Mouse (Mus musculus) spleen, adult 12 weeks (tissue): Measurements from ENCODE around the gene Adra2c.

Experiments
- DNase-seq: peaks from one replicate; pipeline ENCODE4 v3.0.0; 2022; ENCODE audit warnings: low spot score

Gene Adra2c

DNA sequence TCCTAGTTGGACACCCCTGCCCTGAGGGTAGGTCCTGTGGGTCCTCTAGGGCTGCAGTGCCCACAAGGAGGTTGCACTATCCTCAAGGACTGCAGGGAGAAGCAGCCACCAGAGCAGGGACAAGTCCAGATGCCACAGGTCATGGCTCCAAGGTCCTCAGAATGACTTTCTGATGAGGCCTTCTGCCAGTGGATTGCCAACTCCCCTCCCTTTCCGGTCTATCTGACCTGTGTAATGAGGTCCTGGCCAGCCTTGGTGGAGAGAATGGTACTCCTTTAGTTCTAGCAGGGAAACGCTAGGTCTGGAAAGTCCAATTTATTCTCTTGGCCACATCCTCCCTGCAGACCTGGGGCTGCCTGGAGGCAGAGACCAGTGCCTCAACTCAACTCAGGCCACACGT lies at the start of gene Adra2c:
Gene Adra2c, plus strand, starts transcription at position 301 of the 400 bp plus-strand sequence.
- no peak for DNase-seq

DNA sequence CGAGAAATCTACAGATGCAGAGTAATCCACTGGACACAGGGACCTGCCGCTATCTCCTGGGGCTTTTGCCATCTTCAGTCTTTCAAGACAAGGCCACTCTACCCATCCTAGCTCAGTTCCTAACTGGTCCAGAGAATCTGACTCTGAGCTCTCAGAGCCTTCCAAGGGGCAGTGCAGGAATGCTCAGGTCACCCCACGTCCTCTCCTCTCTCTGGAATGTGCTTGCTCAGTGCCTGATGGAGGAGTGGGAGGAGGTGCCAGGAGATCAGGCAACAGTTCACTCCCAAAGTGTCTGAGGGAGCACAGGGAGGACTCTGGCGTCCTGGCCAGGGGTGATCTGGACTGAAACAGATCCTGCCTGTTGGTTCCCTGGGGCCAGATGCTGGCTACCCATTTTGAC lies 45.0 kb upstream of the Adra2c start:
- DNase-seq, result no peak

DNA sequence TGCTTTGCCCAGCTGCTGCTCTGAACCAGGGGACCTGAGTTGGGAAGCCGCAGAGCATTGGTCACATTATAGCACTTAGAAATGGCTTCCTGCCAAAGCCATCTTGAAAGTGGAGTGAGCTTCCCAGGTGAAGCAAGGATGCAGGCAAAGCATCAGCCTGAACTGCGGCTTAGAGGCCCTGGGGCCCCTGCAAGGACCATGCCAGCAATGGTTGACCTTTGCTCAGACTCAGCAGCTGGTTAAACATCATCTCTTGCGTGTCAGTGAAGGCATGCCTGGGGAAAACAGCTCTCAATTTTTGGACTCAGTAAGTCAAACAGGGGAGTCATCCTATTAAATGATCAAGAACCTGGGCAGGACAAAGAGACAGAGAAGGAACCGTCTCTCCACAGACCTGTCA lies 40.4 kb upstream of the Adra2c start:
- DNase-seq, result no peak

- DNase-seq, result no peak
These were observed 39.5 kb upstream of the Adra2c start for GRCm38 (mm10) chr5:35238627-35239026.

- no peak for DNase-seq
These were observed 36.6 kb upstream of the Adra2c start for GRCm38 (mm10) chr5:35241556-35241955.

GRCm38 (mm10) chr5:35244204-35244603 lies 33.9 kb upstream of the Adra2c start:
- no peak for DNase-seq

DNA sequence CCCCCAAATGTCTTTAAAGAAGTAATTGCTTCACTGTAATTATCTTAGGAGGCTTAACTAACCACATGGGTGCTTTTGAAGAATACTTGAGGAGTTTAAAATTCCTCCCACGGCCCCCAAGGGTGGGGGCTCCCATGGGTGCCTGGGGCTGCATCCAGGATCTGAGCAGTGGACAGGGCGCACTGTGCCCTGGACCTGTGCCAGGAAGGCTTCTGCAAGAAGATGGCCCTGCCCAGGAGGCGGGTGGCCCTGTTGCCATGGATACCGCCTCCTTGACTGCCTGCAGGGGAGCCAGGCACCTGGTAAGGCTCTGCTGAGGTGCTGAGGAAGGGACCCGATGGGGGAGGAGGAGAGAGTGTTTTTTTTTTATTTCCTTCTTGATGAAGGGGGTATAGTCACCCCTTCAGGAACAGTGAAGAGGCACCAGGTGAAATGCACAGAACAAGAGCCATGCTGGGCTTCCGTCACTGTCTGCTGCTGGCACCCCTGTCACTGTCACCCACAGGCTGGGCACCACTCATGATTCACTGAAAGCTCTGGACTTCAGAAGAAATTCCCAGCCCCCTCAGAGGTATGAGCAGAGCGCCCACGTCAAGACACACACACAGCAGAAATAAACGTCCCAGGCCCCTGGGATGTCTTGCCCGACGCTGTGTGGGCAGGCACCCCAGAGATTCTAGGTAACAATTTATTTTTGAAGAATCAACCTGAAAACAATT lies 32.4 kb upstream of the Adra2c start:
- no peak for DNase-seq

- DNase-seq, result no peak
These were observed 23.0 kb upstream of the Adra2c start for GRCm38 (mm10) chr5:35254964-35255716.

DNA sequence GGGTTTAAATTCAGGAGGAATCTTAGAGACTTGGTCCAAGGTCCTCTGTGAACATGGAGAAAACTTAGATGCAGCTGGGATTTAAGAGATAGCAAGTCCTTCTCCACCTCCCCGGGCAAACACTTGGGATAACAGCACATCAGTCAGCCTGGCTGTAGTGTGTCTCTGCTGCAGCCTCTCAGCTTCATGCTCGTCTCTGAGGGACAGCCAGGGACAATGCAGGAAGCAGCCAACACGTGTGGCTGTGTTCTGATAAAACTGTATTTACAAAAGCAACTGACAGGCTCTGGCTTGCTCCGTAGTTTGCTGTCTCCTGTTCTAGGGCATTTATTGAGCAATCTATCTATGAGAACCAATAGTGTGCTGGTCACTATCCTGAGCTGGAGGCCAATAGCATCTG lies 14.4 kb upstream of the Adra2c start:
- DNase-seq, result no peak

DNA sequence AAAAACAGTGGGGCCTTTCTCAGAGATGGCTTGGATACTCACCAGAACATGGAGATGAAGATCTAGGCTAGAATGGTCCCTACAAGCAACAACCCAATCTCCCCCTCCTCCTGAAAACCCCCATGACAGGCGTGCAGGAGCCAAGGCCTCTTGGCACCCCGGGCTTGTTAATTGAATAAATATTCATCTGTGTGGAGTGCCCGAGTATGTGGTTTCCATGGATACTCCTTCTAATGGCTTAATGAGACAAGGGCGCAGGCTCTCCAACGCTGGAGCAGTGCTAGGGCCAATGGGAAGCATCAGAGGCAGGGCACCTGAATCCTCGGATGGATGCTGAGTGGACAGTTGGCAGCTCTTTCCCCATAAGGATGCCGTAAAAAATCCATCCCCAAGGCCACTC lies 10.6 kb upstream of the Adra2c start:
- no peak for DNase-seq

DNA sequence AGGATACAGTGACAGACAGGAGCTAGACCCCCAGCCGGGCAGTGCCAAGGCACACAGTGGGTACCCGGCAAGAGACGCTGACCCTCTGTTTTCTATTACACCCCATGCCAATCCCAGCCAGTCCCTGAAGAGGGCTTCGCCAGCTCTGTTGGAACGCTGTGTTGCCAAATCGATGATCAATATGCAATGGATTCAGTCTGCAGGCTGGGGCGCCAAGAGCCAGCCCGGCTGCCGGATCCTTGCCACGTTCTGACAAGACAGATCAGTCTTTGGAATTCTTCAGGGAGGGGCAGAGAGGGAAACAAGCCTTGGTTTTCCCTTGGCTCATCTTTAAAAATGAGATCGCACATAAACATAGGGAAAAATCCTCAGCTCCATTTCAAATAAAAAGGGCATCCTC lies 2.8 kb upstream of the Adra2c start:
- DNase-seq, result no peak

DNA sequence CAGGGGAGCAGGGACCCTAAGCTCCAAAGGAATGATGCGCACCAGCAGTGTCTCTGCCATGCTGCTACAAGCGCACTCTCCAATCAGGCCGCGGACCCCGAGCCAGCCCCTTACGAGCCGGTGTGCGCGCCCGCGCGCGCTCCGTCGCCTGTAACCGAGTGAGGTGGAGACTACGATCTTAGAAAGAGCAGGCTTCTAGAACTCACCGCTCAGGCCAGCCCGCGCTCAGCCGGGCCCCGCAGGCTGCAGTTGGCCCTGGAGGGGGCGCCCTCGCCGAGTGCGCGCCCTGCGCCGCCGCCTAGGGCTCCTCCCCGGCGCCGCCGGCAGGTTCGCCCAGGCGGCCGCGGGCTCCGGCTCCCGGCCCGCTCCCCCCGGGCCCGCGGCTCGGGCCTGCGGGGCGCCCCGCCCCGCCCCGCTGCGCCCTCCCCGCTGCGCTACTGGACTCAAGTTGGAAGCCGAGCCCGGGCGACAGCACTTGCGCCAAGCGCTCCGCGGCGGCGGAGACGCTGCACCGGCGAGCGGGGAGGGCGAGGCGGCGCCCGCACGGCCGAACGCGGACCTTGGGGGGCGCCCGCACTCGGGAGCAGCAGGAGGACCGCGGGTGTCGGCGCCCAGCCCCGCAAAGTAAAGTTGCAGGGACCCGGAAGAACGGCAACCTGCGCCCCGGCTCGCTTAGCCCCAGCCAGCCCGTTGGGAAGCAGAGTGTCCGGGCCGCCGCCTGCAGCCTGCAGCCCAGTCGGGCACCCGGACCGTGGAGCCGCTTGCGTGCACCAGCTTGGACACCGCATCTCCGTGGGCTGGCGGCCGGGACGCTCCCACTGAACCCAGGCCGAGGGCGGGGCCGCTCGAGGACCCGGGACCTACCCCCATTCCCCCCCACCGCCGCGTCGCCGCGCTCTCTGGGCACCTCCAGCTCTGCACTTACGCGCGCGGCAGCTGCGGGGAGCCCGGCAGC lies 899 bp downstream of the Adra2c start:
- no peak for DNase-seq

DNA sequence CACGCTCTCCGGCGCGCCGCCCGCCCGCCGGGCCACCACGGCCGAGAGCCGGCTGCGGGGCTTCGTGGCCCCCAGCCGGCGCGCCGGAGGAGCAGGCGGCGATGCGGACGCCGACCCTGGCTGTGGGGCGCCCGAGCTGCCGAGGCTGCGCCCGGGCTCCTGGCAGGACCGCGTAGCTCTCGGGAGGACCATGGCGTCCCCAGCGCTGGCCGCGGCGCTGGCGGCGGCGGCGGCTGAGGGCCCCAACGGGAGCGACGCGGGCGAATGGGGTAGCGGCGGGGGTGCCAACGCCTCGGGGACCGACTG lies 1.5 kb downstream of the Adra2c start:
- DNase-seq, result no peak

GRCm38 (mm10) chr5:35280002-35280782 lies 2.1 kb downstream of the Adra2c start:
- DNase-seq, result no peak

DNA sequence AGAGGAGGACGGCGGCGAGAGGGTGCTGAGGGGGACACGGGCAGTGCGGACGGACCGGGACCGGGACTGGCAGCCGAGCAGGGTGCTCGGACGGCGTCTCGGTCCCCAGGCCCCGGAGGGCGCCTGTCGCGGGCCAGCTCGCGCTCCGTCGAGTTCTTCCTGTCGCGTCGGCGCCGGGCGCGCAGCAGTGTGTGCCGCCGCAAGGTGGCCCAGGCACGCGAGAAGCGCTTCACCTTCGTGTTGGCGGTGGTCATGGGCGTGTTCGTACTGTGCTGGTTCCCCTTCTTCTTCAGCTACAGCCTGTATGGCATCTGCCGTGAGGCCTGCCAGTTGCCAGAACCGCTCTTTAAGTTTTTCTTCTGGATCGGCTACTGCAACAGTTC lies 2.7 kb downstream of the Adra2c start:
- no peak for DNase-seq

- DNase-seq, result no peak
These were observed 7.2 kb downstream of the Adra2c start for GRCm38 (mm10) chr5:35285281-35285680.

GRCm38 (mm10) chr5:35286190-35286589 lies 8.1 kb downstream of the Adra2c start:
- no peak for DNase-seq

GRCm38 (mm10) chr5:35299621-35300020 lies 21.5 kb downstream of the Adra2c start:
- DNase-seq, result no peak

DNA sequence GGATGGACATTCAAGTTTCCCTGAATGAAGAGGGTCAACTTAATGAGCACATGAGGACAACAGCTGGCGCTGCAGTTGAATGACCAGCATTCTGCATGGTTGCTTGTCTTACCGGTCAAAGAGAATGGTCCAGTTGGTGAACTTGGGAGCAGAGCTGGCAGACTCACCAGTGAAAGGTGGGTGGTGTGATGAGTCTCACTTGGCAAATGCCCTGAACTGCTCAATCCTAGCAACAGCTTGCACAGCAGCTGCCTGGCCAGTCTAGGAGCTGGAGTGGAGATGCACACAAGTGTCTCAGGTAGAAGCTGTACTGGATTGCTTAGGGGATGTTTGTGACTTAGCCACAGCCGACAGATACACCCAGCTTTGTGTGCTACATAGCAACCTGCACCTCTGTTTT lies 26.1 kb downstream of the Adra2c start:
- DNase-seq, result no peak

DNA sequence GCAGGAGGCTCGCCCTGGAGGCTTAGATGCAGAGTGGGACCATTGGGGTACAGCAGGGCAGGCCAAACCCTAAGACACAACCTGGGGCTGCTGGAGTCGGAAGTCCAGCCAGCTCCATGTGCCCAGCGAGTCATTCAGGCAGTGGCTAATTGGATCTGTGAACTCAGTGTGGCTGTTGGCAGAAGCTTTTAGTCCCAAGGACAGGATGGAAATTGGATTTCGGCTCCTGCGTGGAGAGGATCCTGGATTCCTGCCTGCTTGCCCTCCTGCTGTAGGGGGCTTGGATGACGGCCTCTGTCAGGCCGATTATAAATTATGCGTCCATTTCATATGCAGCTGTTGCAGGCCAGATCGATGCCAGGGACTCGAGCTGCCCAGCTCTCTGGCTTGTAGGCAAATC lies 27.2 kb downstream of the Adra2c start:
- DNase-seq, result no peak

DNA sequence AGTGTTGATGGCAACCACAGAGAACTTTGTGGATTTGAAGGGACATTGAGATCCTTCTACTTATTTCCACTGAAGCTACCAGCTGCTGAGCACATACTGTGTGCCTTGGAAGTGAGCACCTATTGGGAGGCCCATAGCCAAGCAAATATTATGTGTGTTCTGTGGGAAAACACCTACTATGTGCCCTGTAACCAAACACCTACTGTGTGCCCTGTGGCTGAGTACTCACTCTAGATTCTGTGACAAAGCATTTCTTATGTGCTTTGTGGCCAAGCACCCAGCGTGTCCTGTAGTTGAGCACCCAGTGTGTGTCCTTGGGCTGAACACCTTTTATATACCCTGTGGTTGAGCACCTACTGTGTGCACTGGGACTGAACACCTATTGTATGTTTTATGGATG lies 28.6 kb downstream of the Adra2c start:
- no peak for DNase-seq

- no peak for DNase-seq
These were observed 31.7 kb downstream of the Adra2c start for GRCm38 (mm10) chr5:35309853-35310252.
